ENCODE assay signal across 17 mouse cellular contexts in genomic region chr4:135361722-135362121, GRCm38 (mm10). TPM values are rescaled to one million over a fixed set of nuclear protein-coding genes. Genes with fewer than 3 reads are reported as not detected.
DNase-seq lines count a peak whose midpoint lies in the region; ATAC-seq and TF ChIP-seq lines count a peak whose summit lies in the region.
"Had no signal": no experiment of that assay in that cellular context is flagged by ENCODE, and none has a peak within 500 bp of the region (broad histone marks: within the 10 kb centered on the region; RNA-seq: fewer than 3 reads in every experiment).

No protein-coding gene starts in this region.

- ATAC-seq in stomach, postnatal 0 days (ENCODE audit: low FRiP score, low TSS enrichment) = peak; percentile 72
- ATAC-seq: activated CD4-positive, CD25-positive, alpha-beta regulatory T cell, adult 4 months; CD4-positive, CD25-positive, alpha-beta regulatory T cell, adult 4 months; Patski had no signal

- H3K9me3 ChIP-seq in stomach, postnatal 0 days (ENCODE audit: control insufficient read depth, low read length) = no peaks in the 10 kb centered on the region
- H3K9me3 ChIP-seq: G1E had no signal

- no peak overlapping the region for H3K4me2 ChIP-seq in stomach, postnatal 0 days (replicated peaks; ENCODE audit: low read depth)

- 66% methylated on average over 12 of the region's 12 CpGs for WGBS in stomach, postnatal 0 days

- no peaks in the 10 kb centered on the region for H3K36me3 ChIP-seq in stomach, postnatal 0 days (ENCODE audit: control insufficient read depth, insufficient read depth, low read length)
- H3K36me3 ChIP-seq: G1E had no signal

- no peak for TF ChIP-seq CTCF in stomach, postnatal 0 days (IDR thresholded peaks at IDR 0.05; ENCODE audit: low read depth)

- peak; percentile 55 for DNase-seq in stomach, postnatal 0 days (ENCODE audit: low spot score)
- DNase-seq in kidney, postnatal 4 days = no peak
- DNase-seq: adrenal gland, adult 2 months; adrenal gland, adult 8-10 months; adrenal gland, postnatal 10 days; adrenal gland, postnatal 14 days; adrenal gland, postnatal 25 days; adrenal gland, postnatal 36 days; B cell, adult 2 months; cerebellum, adult 11 months; cerebellum, adult 11-12 months; cerebellum, adult 18-20 months; cerebellum, adult 2 months had no signal

- no peak overlapping the region for H3K4me3 ChIP-seq in stomach, postnatal 0 days (ENCODE audit: low read depth, low read length)

- no peaks in the 10 kb centered on the region for H3K27me3 ChIP-seq in stomach, postnatal 0 days (ENCODE audit: control insufficient read depth, insufficient read depth, low read length)
- H3K27me3 ChIP-seq: Patski had no signal

- H3K9ac ChIP-seq in stomach, postnatal 0 days (ENCODE audit: low read length) = no peak overlapping the region

- H3K27ac ChIP-seq in stomach, postnatal 0 days (replicated peaks) = no peak overlapping the region

- H3K4me1 ChIP-seq in stomach, postnatal 0 days (replicated peaks; ENCODE audit: control insufficient read depth, insufficient read depth) = no peaks in the 10 kb centered on the region

- TF ChIP-seq EP300 in stomach, postnatal 0 days (optimal IDR thresholded peaks at IDR 0.05) = no peak

RNA-seq across cellular contexts. Expression of gene Srrm1, which starts 8.6 kb away (rescaled TPM):
- 95.9 and 108 TPM in 2 replicates for polyA plus RNA-seq in stomach, postnatal 0 days (2015; fragmentation: Nextera tagmentation; extraction: Ambion mirVana)

RNA-seq across cellular contexts. Expression of gene Ncmap, which starts 36.3 kb away (rescaled TPM):
- polyA plus RNA-seq in stomach, postnatal 0 days (2015; fragmentation: Nextera tagmentation; extraction: Ambion mirVana) = 39.8 and 42.2 TPM in 2 replicates
- polyA plus RNA-seq: G1E, Patski had no signal
